Mouse (Mus musculus) midbrain, embryonic 11.5 days (tissue): ENCODE measurements at regions not wholly inside any gene's neighbourhood (a gene's known extent, or its start where the extent isn't known, plus 50 kb on each side); places are given as distances from the start of the nearest gene placed in this dataset.

ENCODE experiments used
- ATAC-seq: fragments of 200-750 bp; cut with Nextera tagmentation; 2 replicates; pipeline ENCODE4 v1.8.0; 2017; ENCODE audit warnings: moderate TSS enrichment, moderate library complexity; ENCODE audit not compliant: low FRiP score
- DNase-seq: peaks from one replicate; pipeline ENCODE4 v3.0.0; 2015; ENCODE audit warnings: low spot score; ENCODE audit errors: missing footprints
- H3K27ac ChIP-seq: fragments of 300-500 bp; sonication (generic); 2 replicates; pipeline ENCODE4 v1.5.1; 2014; ENCODE audit warnings: low read depth, low read length
- H3K27me3 ChIP-seq: fragments of 300-500 bp; sonication (generic); 2 replicates; pipeline ENCODE4 v1.6.1; 2014; ENCODE audit warnings: mild to moderate bottlenecking, low read length, moderate library complexity, mixed read lengths; ENCODE audit not compliant: control insufficient read depth, insufficient read depth
- H3K36me3 ChIP-seq: fragments of 300-500 bp; sonication (generic); 2 replicates; pipeline ENCODE4 v1.6.1; 2014; ENCODE audit warnings: mild to moderate bottlenecking, low read length, moderate library complexity, mixed read lengths; ENCODE audit not compliant: control insufficient read depth, insufficient read depth
- H3K4me1 ChIP-seq: fragments of 300-500 bp; sonication (generic); 2 replicates; pipeline ENCODE4 v1.6.1; 2014; ENCODE audit warnings: low read length; ENCODE audit not compliant: control insufficient read depth, insufficient read depth
- H3K4me2 ChIP-seq: fragments of 300-500 bp; sonication (generic); 2 replicates; pipeline ENCODE4 v1.6.1; 2014; ENCODE audit warnings: mild to moderate bottlenecking, moderate library complexity
- H3K4me3 ChIP-seq: fragments of 300-500 bp; sonication (generic); 2 replicates; pipeline ENCODE4 v1.5.1; 2014; ENCODE audit warnings: low read depth, low read length
- H3K9ac ChIP-seq: fragments of 300-500 bp; sonication (generic); 2 replicates; pipeline ENCODE4 v1.6.1; 2014; ENCODE audit warnings: low read length
- H3K9me3 ChIP-seq: fragments of 300-500 bp; sonication (generic); 2 replicates; pipeline ENCODE4 v1.6.1; 2016; ENCODE audit warnings: low read length; ENCODE audit not compliant: control insufficient read depth
- WGBS: fragments of 180-500 bp; shearing (Covaris S2); extraction: QIAGEN DNeasy Blood & Tissue Kit; methylation state at CpG from one replicate; pipeline ENCODE4 v1.1.7; 2014; 5-methylcytosine and 5-hydroxymethylcytosine counted together

GRCm38 (mm10) chr14:68022925-68023324 lies 1271.2 kb downstream of the Synb start:
- 89% methylated on average over 10 of the region's 10 CpGs for WGBS
- DNase-seq, result no peak
- no peaks in the 10 kb centered on the region for H3K36me3 ChIP-seq
- H3K4me3 ChIP-seq, result no peak overlapping the region
- no peak overlapping the region for H3K9ac ChIP-seq
- no peak overlapping the region for H3K4me2 ChIP-seq
- H3K27me3 ChIP-seq, result no peaks in the 10 kb centered on the region
- no peaks in the 10 kb centered on the region for H3K9me3 ChIP-seq
- no peak for ATAC-seq
- H3K4me1 ChIP-seq, result 0 out of 2 replicates have a peak, but pooled peaks cover 2% of the 10 kb centered on the region
- no peak overlapping the region for H3K27ac ChIP-seq

- Histone ChIP-seq H3K27ac (no peak overlapping the region; the same call in 1 of the 2 replicates), H3K4me2 (no peak overlapping the region), H3K36me3 (no peaks in the 10 kb centered on the region), H3K9me3 (no peaks in the 10 kb centered on the region), H3K4me1 (0 out of 2 replicates have a peak, but pooled peaks cover 2% of the 10 kb centered on the region), H3K4me3 (no peak overlapping the region), H3K27me3 (no peaks in the 10 kb centered on the region), H3K9ac (no peak overlapping the region)
- WGBS, result 86% methylated on average over 7 of the region's 7 CpGs
- ATAC-seq, result no peak
- DNase-seq, result no peak
Measured at GRCm38 (mm10) chr14:68021240-68021639, 1272.9 kb downstream of the Synb start.

GRCm38 (mm10) chr14:68020769-68021168 lies 1273.3 kb downstream of the Synb start:
- WGBS, result 66% methylated on average over 6 of the region's 6 CpGs
- no peak overlapping the region for H3K4me3 ChIP-seq
- no peak overlapping the region for H3K9ac ChIP-seq
- H3K4me1 ChIP-seq, result 0 out of 2 replicates have a peak, but pooled peaks cover 2% of the 10 kb centered on the region
- no peaks in the 10 kb centered on the region for H3K9me3 ChIP-seq
- no peak overlapping the region; the same call in 1 of the 2 replicates for H3K27ac ChIP-seq
- H3K4me2 ChIP-seq, result no peak overlapping the region
- no peak for DNase-seq
- H3K27me3 ChIP-seq, result no peaks in the 10 kb centered on the region
- no peaks in the 10 kb centered on the region for H3K36me3 ChIP-seq
- no peak for ATAC-seq

DNA sequence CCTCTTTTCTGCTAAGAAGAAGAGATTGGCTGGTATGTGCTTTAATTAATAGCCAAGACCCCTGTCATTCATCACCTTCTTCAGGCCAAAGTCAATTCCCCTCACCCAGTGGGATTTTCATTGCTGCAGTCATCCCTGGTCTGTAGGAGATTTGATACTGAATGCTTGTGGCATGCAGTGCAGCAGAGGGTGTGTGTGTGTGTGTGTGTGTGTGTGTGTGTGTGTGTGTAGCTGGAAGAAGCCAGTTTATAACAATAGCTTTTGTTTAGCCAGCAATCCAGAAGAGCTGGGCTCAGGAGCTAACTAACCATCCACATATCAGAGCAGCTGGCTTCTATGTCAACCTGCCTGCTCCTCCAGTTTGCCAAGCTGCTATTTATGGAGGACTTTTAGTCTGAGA lies 1275.4 kb downstream of the Synb start:
- Histone ChIP-seq H3K27ac (no peak overlapping the region), H3K27me3 (no peaks in the 10 kb centered on the region), H3K4me1 (0 out of 2 replicates have a peak, but pooled peaks cover 2% of the 10 kb centered on the region), H3K9me3 (no peaks in the 10 kb centered on the region; the same call in 1 of the 2 replicates), H3K4me3 (no peak overlapping the region), H3K9ac (no peak overlapping the region), H3K36me3 (no peaks in the 10 kb centered on the region), H3K4me2 (no peak overlapping the region)
- ATAC-seq (no peak), DNase-seq (no peak)

DNA sequence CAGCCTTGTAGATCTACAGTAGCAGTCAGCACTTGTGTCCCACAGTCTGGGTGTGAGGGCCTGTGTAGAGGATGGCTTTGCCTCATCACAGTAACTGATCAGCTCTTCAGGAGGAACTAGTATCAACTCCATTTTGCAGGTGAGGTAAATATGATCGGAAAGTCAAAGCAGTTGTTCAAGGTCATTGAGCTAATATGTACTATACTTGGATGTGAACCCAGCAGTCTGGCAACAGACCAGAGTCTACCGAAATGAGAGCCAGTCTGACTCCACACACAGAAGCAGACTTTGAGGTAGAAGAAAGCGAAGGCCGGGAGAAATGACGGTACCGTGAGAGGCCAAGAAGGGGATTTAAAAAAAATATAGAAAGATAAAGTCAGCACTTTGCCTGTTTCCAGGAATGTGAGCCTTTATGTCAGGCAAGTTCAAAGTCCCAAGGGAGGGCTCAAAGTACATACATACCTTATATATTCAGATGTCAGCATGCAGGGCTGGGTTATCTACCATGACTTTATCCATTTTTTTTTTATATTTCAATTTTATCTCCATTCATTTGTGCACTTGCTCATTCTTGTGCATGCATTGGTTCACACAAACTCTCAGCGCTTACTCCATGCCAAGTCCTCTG lies 1297.2 kb downstream of the Synb start:
- Histone ChIP-seq H3K4me2 (no peak overlapping the region), H3K9ac (no peak overlapping the region), H3K4me3 (no peak overlapping the region), H3K4me1 (no peaks in the 10 kb centered on the region), H3K9me3 (no peaks in the 10 kb centered on the region), H3K27me3 (no peaks in the 10 kb centered on the region), H3K36me3 (no peaks in the 10 kb centered on the region), H3K27ac (no peak overlapping the region)
- 96% methylated on average over 7 of the region's 7 CpGs for WGBS
- DNase-seq (no peak), ATAC-seq (no peak)

DNA sequence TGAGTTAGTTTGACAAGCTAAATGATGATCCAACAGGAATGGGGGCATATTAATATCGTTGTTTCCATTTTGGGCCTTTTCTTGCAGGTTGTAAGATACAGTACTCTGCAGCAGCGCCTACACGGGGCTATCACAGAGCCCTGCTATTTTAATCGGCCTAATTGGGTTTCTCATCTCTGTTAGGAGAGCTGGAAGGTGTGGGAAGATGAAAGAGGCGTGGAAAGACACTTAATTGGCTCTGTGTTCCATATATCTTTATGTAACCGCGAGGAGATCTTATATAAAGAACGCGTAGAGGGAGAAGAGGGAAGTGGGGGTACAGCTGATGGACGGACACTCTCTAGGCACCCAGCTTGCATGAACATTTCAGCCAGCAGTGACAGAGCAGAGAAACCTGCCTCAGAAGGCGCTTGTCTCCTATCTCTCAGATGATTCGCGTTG lies 1300.5 kb downstream of the Synb start:
- Histone ChIP-seq H3K9ac (no peak overlapping the region), H3K4me1 (no peaks in the 10 kb centered on the region), H3K4me2 (peak overlapping the region; percentile 13; the same call in 1 of the 2 replicates), H3K4me3 (no peak overlapping the region), H3K27ac (no peak overlapping the region), H3K9me3 (no peaks in the 10 kb centered on the region), H3K27me3 (no peaks in the 10 kb centered on the region), H3K36me3 (no peaks in the 10 kb centered on the region)
- 62% methylated on average over 13 of the region's 13 CpGs for WGBS
- DNase-seq (no peak), ATAC-seq (no peak)

DNA sequence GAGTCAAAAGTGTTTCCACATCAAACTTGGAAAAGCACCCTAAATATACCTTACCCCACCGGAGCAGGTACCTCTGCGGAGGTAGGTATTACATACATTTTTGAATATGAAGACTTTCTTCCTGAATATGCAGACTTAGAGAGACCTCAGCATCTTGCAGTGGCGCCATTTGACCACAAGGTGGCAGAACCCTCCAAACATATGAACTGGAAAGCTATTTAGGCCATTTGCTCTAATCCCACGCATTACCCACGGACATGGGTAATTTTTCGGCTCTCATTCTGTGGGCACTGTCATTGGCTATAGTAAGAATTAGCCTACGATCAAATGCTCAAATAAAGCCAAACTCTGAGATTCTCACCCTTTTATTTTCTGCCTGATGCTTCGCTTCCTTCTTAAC lies 1301.0 kb downstream of the Synb start:
- H3K4me1 ChIP-seq, result no peaks in the 10 kb centered on the region
- no peak overlapping the region for H3K9ac ChIP-seq
- peak; percentile 98 for DNase-seq
- no peaks in the 10 kb centered on the region for H3K9me3 ChIP-seq
- H3K27me3 ChIP-seq, result no peaks in the 10 kb centered on the region
- H3K4me2 ChIP-seq, result peak overlapping the region; percentile 13; the same call in 1 of the 2 replicates
- H3K4me3 ChIP-seq, result no peak overlapping the region
- H3K36me3 ChIP-seq, result no peaks in the 10 kb centered on the region
- no peak overlapping the region for H3K27ac ChIP-seq
- 18% methylated on average over 8 of the region's 8 CpGs for WGBS
- 0 out of 2 replicates have a peak, but pooled peaks have one; percentile 27 for ATAC-seq

DNA sequence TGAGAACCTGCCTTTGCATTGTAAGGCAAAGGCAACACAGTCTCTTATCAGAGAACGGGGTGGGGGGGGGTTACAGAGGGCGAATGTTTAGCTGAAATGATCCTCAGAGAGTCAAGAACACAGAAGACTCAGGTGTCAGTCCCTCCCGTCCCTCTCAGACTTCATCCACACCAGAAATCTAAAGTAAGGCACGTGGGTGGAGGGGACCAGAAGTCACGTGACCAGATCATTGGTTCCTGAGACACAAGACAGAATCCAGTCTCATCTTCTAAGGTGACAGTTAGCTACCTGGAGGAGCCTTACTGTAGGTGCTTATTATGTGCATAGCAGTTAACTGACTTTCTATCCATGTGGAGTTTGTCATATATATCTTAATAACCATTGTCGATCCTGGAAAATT lies 1302.0 kb downstream of the Synb start:
- H3K4me3 ChIP-seq, result no peak overlapping the region

GRCm38 (mm10) chr14:67990271-67990670 lies 1303.8 kb downstream of the Synb start:
- Histone ChIP-seq H3K4me3 (no peak overlapping the region), H3K9ac (no peak overlapping the region), H3K36me3 (no peaks in the 10 kb centered on the region), H3K27me3 (no peaks in the 10 kb centered on the region), H3K9me3 (no peaks in the 10 kb centered on the region), H3K4me1 (no peaks in the 10 kb centered on the region), H3K27ac (no peak overlapping the region), H3K4me2 (no peak overlapping the region)
- WGBS, result 85% methylated on average over 3 of the region's 3 CpGs
- DNase-seq, result no peak
- no peak for ATAC-seq

More for the DNA sequence above, 1302.0 kb downstream of the Synb start:
- no peaks in the 10 kb centered on the region for H3K36me3 ChIP-seq
- no peak overlapping the region for H3K27ac ChIP-seq
- 71% methylated on average over 6 of the region's 6 CpGs for WGBS
- no peaks in the 10 kb centered on the region for H3K9me3 ChIP-seq
- no peak for ATAC-seq
- H3K4me2 ChIP-seq, result no peak overlapping the region
- no peaks in the 10 kb centered on the region for H3K27me3 ChIP-seq
- H3K9ac ChIP-seq, result no peak overlapping the region
- no peaks in the 10 kb centered on the region for H3K4me1 ChIP-seq
- DNase-seq, result no peak
